13 mouse cellular contexts compared by ENCODE assay signal in genomic region chr2:104460021-104460420, GRCm38 (mm10). TPM values are rescaled to one million over a fixed set of nuclear protein-coding genes. Genes with fewer than 3 reads are reported as not detected.
"Had no signal": no experiment of that assay in that cellular context is flagged by ENCODE, and none has a peak within 500 bp of the region (broad histone marks: within the 10 kb centered on the region; RNA-seq: fewer than 3 reads in every experiment).

No protein-coding gene starts in this region.

- H3K4me2 ChIP-seq: limb, embryonic 13.5 days; midbrain, embryonic 11.5 days; midbrain, embryonic 15.5 days; neural tube, embryonic 13.5 days had no signal

- H3K4me1 ChIP-seq: midbrain, embryonic 15.5 days had no signal

- H3K36me3 ChIP-seq: limb, embryonic 13.5 days; midbrain, embryonic 15.5 days; neural tube, embryonic 13.5 days had no signal

- H3K4me3 ChIP-seq: limb, embryonic 13.5 days; midbrain, embryonic 15.5 days; neural tube, embryonic 13.5 days had no signal

- H3K27me3 ChIP-seq: limb, embryonic 13.5 days; midbrain, embryonic 15.5 days; neural tube, embryonic 13.5 days had no signal

- ATAC-seq: midbrain, embryonic 15.5 days had no signal

- H3K9me3 ChIP-seq: limb, embryonic 13.5 days; midbrain, embryonic 15.5 days; neural tube, embryonic 13.5 days had no signal

- DNase-seq: kidney, postnatal 36 days; left cerebral cortex, postnatal 4 days; lung, adult 18-20 months; right cerebral cortex, postnatal 25 days; thymus, postnatal 4 days had no signal

- H3K9ac ChIP-seq: limb, embryonic 13.5 days; liver, embryonic 14.5 days; midbrain, embryonic 15.5 days; neural tube, embryonic 13.5 days had no signal

- H3K27ac ChIP-seq: kidney, postnatal 0 days; limb, embryonic 13.5 days; liver, embryonic 14.5 days; midbrain, embryonic 15.5 days; neural tube, embryonic 13.5 days had no signal

RNA-seq across cellular contexts. Expression of gene D430041D05Rik, which starts 49.2 kb away (rescaled TPM):
- total RNA-seq: liver, adult 2 months had no signal
- polyA plus RNA-seq: liver, adult 2 months; small intestine, adult 2 months had no signal
